Mouse (Mus musculus) lung, postnatal 0 days (tissue): Measurements from ENCODE around the gene Gm21992.

Source experiments
- CTCF ChIP-seq: IDR thresholded peaks from 2 replicates; pipeline ENCODE4 v1.5.1; 2016; ENCODE audit warnings: antibody characterized with exemption, mild to moderate bottlenecking
- EP300 ChIP-seq: IDR thresholded peaks from 2 replicates; pipeline ENCODE4 v1.6.1; 2016; ENCODE audit warnings: antibody characterized with exemption, mild to moderate bottlenecking, control low read depth

DNA sequence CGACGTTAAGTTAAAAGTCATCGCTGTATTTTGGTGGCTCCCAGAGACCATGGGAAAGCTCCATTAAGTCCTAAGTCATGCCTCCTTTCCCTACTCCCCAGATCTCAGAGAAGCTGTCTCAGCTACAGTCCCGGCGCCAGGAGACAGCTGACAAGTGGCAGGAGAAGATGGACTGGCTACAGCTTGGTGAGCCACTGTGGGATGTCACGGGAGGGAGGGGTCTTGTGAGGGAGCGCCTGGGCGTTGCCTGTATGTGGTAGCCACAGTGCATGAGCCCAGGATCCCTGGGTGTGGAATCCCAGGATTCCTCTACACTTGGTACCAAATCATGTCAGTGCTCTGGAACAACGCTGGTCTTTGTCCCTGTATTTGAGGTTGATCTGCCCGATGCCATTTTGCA lies 62.9 kb downstream of the Gm21992 start:
- TF ChIP-seq CTCF = no peak
- no peak for TF ChIP-seq EP300
